Mouse (Mus musculus) stomach, postnatal 0 days (tissue): ENCODE measurements around the gene Tmub1.

Experiments
- CTCF ChIP-seq: IDR thresholded peaks from 2 replicates; pipeline ENCODE4 v1.5.1; 2016; ENCODE audit warnings: antibody characterized with exemption, low read depth, mild to moderate bottlenecking, moderate library complexity
- EP300 ChIP-seq: optimal IDR thresholded peaks from 2 replicates; pipeline ENCODE3; 2016; ENCODE audit warnings: antibody characterized with exemption

GRCm38 (mm10) chr5:24483326-24483725 lies 35.7 kb upstream of the Tmub1 start:
- TF ChIP-seq CTCF (peak; percentile 92), EP300 (no peak)
